Comparison of ENCODE assay signal across 12 mouse cellular contexts in genomic region chrX:147055730-147056129, GRCm38 (mm10).
DNase-seq lines count a peak whose midpoint lies in the region; ATAC-seq and TF ChIP-seq lines count a peak whose summit lies in the region.
"Had no signal": no experiment of that assay in that cellular context is flagged by ENCODE, and none has a peak within 500 bp of the region (broad histone marks: within the 10 kb centered on the region; RNA-seq: fewer than 3 reads in every experiment).

No protein-coding gene starts in this region.

- H3K4me3 ChIP-seq in kidney, adult 2 months (ENCODE audit: insufficient read depth, low read depth, low read length), result no peak overlapping the region
- H3K4me3 ChIP-seq: heart, embryonic 12.5 days; neural tube, embryonic 15.5 days had no signal

- no peak overlapping the region for H3K27ac ChIP-seq in kidney, adult 2 months (ENCODE audit: insufficient read depth, low read depth, low read length)
- H3K27ac ChIP-seq: neural tube, embryonic 15.5 days had no signal

- ATAC-seq in common myeloid progenitor, adult 5-6 weeks (replicated peaks; ENCODE audit: low read depth, poor library complexity, severe bottlenecking), result 0 out of 2 replicates have a peak, but pooled peaks have one; percentile 45
- ATAC-seq: inflammation-experienced regulatory T-cells, adult 6 months had no signal

- 11% methylated on average over 3 of the region's 3 CpGs for WGBS in kidney, adult 2 months

- no peaks in the 10 kb centered on the region for H3K4me1 ChIP-seq in kidney, adult 2 months (ENCODE audit: control insufficient read depth, insufficient read depth, low read length)
- H3K4me1 ChIP-seq: heart, embryonic 12.5 days; neural tube, embryonic 15.5 days had no signal

- no peak for TF ChIP-seq CTCF in kidney, adult 2 months (conservative IDR thresholded peaks at IDR 0.05; ENCODE audit: insufficient read depth, insufficient read length, low read depth, low read length)

- peak; percentile 0 for DNase-seq in kidney, adult 2 months
- no peak for DNase-seq in kidney, postnatal 14 days
- DNase-seq in thymus, postnatal 0 days (ENCODE audit: low spot score), result peak; percentile 7
- no peak for DNase-seq in thymus, postnatal 10 days (ENCODE audit: low spot score in 2 of 2)
- peak; percentile 6 for DNase-seq in telencephalon, adult 2 months (ENCODE audit: low read depth, low spot score)
- no peak for DNase-seq in gastrocnemius, postnatal 25 days
- no peak for DNase-seq in right cerebral cortex, postnatal 14 days
- DNase-seq: thymus, adult 18-20 months had no signal

- H3K36me3 ChIP-seq in kidney, adult 2 months (ENCODE audit: control insufficient read depth, insufficient read depth, low read length), result no peaks in the 10 kb centered on the region
- H3K36me3 ChIP-seq: heart, embryonic 12.5 days; neural tube, embryonic 15.5 days had no signal

- no peak for TF ChIP-seq POLR2A in kidney, adult 2 months (IDR thresholded peaks at IDR 0.05; ENCODE audit: low read depth, low read length)

- no peaks in the 10 kb centered on the region for H3K27me3 ChIP-seq in kidney, adult 2 months (replicated peaks; ENCODE audit: control insufficient read depth, insufficient read depth, low read length)
- H3K27me3 ChIP-seq: heart, embryonic 12.5 days; neural tube, embryonic 15.5 days had no signal

Comparison
In these comparisons a context has a peak if more than half of its experiments do, and no peak if none do; other contexts are left out.
1. DNase-seq: peak in kidney, adult 2 months (single experiment), thymus, postnatal 0 days (single experiment) and telencephalon, adult 2 months (single experiment); none in kidney, postnatal 14 days (single experiment), thymus, postnatal 10 days (0 of 2), gastrocnemius, postnatal 25 days (single experiment) and right cerebral cortex, postnatal 14 days (single experiment).